Mouse (Mus musculus): ENCODE data around the gene Numbl.
A peak's percentile ranks its signal among the peaks of the same experiment; 100 is the strongest.
"Not testable (repeated sequence)": the region's sequence is repeated elsewhere in the genome, so short reads cannot be mapped to it uniquely, and the experiment has no call there.

The Numbl gene

DNA sequence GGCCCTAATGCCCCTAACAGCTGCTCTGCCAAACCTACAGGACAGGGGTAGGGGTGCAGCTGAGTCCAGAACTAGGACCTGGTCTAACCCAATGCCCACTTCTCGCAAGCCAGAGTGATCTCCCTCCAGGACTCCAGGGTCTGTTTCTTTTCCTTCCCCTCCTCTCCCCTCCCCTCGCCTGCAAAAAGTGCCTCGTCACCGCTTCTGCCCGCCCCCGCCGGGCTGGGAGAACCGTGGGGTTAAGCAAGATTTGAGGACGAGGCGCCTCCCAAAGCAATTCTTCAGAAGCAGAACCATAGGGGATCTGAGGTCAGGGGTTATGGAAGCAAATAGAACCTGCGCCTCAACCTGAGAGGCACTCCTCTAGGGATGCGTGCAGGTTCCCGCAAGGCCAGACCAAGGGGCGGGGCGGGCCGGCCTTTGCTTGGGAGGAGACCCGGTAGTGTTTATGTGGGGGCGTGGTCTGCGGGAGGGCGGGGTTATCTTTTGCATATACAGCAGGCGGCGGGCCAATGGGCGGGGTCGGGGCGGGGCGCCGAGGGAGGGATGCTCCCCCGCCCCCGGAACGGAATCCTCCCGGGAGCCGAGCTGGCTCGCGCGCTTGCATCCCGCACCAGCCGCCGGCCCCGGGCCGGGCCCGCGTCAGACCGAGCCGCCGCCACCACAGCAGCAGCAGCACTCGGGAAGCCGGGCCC lies at the start of gene Numbl:
Gene Numbl, plus strand, starts transcription at position 229 of the 695 bp plus-strand sequence.
- DNase-seq (ENCODE audit: low spot score): peak; percentile 72

- no peak for DNase-seq (ENCODE audit: low spot score)
Measured at GRCm38 (mm10) chr7:27212626-27213025, 45.6 kb upstream of the Numbl start.

DNA sequence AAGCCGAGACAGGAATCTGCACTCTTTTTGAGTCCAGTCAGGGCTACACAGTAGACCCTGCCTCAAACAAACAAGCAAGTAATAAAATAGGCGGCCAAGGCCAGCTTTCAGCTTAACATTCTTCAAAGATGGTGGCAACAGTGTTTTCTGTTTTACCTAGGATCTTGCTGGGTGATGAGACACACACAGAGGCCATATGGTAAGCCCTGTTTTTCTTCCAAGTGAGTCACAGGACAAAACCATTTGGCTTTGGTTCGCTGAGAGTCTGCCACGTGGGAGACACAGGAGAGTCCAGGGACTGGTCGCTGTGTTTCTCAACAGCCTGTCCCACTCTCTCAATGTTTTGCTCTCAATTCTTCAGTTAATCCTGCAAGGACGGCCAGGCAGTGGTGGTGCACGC lies 39.6 kb upstream of the Numbl start:
- no peak for DNase-seq (ENCODE audit: low spot score)

- no peak for DNase-seq (ENCODE audit: low spot score)
Measured at GRCm38 (mm10) chr7:27219937-27220336, 38.3 kb upstream of the Numbl start.

- DNase-seq (ENCODE audit: low spot score): no peak
Measured at GRCm38 (mm10) chr7:27221939-27222338, 36.3 kb upstream of the Numbl start.

DNA sequence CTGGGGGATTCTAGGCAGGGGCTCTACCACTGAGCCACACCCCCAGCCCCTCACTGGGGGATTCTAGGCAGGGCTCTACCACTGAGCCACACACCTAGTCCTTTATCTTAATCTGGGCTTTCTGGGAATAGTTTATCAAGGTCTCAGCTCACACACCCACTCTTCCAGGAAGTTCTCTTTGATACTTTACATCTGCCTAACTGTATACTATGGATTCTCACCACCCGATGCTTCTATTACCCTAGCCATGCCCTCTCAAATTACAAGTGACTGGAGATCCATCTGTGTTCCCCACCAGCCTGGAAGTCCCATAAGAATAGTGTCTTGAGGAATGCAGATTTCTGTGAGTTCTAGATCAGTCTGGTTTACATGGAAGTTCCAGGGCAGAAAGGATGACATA lies 35.7 kb upstream of the Numbl start:
- no peak for DNase-seq (ENCODE audit: low spot score)

DNA sequence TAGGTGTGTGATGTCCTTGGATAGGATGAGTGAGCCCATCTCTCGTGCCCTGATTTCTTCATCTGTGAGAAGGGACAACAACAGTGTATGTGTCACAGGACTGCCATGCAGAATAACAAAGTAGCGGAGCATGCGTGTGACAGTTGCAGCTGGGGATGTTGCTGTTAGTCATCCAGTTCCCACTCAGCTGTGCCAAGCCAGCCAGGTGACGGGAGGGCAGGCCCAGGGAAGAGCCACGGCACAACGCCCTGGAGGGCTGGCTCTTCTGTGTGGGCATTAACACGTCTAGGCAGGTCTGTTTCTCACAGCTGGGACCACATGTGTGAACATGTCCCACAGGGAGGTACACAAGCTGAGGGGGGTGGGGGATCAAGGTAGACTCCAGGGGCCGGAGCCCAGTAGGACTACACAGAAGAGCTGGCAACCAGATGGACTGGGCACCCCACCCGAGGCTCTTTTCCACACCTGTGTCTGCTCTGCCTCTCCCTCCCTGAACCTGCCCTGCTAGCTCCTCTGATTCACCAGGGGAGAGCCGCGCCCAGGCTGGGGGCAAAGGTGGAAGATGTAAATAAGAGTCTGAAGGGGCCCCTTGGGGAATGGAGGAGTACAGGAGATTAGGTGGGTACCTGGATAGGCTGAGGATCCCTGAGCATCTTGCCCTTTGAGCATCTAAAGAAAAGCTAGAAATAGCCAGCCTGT lies 33.2 kb upstream of the Numbl start:
- no peak for DNase-seq (ENCODE audit: low spot score)

- DNase-seq (ENCODE audit: low spot score): no peak
Measured at GRCm38 (mm10) chr7:27227276-27227675, 31.0 kb upstream of the Numbl start.

- DNase-seq (ENCODE audit: low spot score): no peak
Measured at GRCm38 (mm10) chr7:27227676-27228075, 30.6 kb upstream of the Numbl start.

DNA sequence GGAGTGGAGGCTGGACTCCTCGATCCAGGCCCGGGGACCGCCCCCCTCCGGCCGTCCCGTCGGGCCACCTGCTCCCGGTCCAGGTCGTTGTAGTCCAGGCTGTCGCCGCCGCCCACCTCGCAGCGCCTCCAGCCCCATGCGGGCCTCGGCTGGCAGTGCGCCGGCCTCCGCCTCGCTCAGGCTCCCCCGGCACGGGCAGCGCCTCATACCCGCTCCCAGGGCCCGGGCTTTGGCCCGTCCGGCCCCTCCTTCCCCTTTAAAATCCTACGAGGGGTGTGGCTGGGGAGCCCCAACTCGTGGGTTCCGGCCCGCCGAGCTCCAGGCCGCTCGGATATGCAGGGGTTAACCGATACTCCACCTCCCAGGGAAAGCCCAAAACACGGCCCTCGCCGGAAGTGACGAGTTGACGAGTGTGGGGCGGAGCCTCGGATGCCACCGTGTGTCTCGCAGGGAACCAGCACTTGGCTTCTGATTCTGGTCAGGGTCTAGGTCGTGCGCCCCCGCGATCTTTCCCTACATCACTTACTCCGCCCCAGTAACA lies 29.9 kb upstream of the Numbl start, which contains the start of gene Itpkc:
Gene Itpkc, minus strand, starts transcription at position 381 of the 541 bp plus-strand sequence.
- peak; percentile 84 for DNase-seq (ENCODE audit: low spot score)

- no peak for DNase-seq (ENCODE audit: low spot score)
Measured at GRCm38 (mm10) chr7:27228865-27229264, 29.4 kb upstream of the Numbl start.

GRCm38 (mm10) chr7:27230781-27231180 lies 27.5 kb upstream of the Numbl start:
- no peak for DNase-seq (ENCODE audit: low spot score)

DNA sequence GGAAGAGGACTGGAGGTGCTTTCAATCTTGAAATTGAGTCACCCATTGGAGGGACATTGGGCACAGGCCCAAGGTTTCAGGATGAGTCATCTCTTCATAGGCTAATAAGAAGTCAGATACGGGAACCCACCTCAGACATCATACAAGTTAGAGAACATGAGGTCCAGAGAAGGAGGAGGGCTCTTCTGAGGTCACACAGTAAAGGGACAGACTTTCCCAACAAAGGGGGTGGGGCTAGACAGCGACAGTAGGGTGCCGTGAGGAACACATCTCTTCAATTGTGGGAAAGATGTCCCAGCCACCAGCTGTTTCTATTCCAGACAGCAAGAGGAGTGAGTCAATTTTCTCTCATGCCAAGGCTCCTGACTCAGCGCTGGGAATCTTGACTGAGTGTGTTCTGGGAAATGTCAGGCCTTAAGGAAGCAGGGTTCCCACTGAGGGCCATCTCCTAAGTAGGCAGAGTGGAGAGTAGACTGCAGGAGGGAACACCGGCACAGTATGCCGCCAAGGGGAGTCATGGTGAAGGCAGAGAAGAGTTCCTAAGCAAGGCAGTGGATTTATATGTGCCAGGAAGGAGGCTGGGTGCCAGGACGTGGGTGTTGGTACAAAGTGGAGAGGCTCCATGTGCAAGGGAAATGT lies 26.4 kb upstream of the Numbl start:
- DNase-seq (ENCODE audit: low spot score): peak; percentile 44

- peak; percentile 89 for DNase-seq (ENCODE audit: low spot score)
Measured at GRCm38 (mm10) chr7:27232781-27233281, 25.4 kb upstream of the Numbl start, which contains the start of gene Coq8b. Coq8b (plus strand) TSS chr7:27233023.

- DNase-seq (ENCODE audit: low spot score): no peak
Measured at GRCm38 (mm10) chr7:27233300-27233699, 24.9 kb upstream of the Numbl start.

- DNase-seq (ENCODE audit: low spot score): no peak
Measured at GRCm38 (mm10) chr7:27235726-27236125, 22.5 kb upstream of the Numbl start.

GRCm38 (mm10) chr7:27237527-27237926 lies 20.7 kb upstream of the Numbl start:
- DNase-seq (ENCODE audit: low spot score): no peak

DNA sequence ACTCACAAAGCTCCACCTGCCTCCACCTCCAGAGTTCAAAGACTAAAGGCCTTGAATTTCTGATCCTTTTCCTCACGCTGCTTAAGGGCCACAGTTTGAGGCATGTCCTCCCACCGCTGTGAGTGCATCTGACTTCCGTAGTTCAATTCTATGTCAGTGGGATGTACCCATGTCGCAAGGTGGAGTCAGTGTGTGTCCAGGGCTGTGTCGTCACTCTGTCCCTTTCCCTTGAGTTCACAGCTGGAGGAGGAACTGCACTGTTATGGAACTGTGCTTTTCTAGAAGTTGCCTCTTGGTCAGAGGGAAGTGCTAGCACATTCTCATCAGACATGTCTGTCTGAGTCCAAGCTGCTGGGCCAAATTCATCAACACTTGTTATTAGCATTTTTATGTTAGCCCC lies 19.7 kb upstream of the Numbl start:
- DNase-seq (ENCODE audit: low spot score): no peak

- no peak for DNase-seq (ENCODE audit: low spot score)
Measured at GRCm38 (mm10) chr7:27243211-27243610, 15.0 kb upstream of the Numbl start.

DNA sequence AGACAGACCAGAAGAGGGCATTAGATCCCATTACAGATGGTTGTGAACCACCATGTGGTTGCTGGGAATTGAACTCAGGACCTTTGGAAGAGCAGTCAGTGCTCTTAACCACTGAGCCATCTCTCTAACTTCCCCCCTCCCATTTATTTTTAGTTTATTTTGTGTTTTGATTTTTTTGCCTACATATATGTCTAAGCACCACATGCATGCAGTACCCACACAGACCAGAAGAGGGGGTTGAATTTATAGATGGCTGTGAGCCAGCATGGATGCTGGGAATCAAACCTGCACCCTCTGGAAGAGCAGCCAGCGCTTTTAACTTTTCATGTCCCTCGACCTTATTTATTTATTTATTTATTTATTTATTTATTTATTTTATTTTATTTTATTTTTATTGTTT lies 14.1 kb upstream of the Numbl start:
- DNase-seq (ENCODE audit: low spot score): not testable (repeated sequence)

GRCm38 (mm10) chr7:27249146-27249545 lies 9.1 kb upstream of the Numbl start:
- no peak for DNase-seq (ENCODE audit: low spot score)

GRCm38 (mm10) chr7:27249928-27250327 lies 8.3 kb upstream of the Numbl start:
- DNase-seq (ENCODE audit: low spot score): no peak

DNA sequence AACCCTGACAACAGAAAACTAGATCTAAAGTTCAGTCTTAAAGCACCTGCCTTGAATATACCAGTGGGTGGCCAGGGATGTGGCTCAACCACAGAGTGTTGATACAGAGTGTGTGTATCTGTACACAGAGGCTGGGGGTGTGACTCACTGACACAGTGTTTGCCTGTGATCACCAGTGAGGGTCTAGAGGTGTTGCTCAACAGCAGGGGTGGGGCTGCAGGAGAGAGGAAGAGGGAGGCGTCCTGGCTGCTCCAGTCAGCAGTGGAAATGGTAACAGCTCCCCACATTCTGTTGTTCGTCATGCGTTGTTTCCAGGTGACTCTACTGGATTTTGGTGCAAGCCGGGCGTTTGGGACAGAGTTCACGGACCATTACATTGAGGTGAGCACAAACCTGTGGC lies 6.3 kb upstream of the Numbl start:
- no peak for DNase-seq (ENCODE audit: low spot score)

All from layer of hippocampus, adult 9-10 months (tissue).